Mouse (Mus musculus) testis, adult 2 months (tissue): Measurements from ENCODE around the gene Map3k14. TPM values are rescaled to one million over a fixed set of nuclear protein-coding genes. Genes with fewer than 3 reads are reported as not detected.
"Not testable (repeated sequence)": the region's sequence is repeated elsewhere in the genome, so short reads cannot be mapped to it uniquely, and the experiment has no call there.

ENCODE experiments used
- H3K27ac ChIP-seq: fragments of 200-500 bp; 2 replicates; pipeline ENCODE4 v1.5.1; 2012; ENCODE audit warnings: low read depth, low read length; ENCODE audit not compliant: control insufficient read depth, insufficient read depth
- H3K27me3 ChIP-seq: fragments of 200-500 bp; 2 replicates; pipeline ENCODE4 v1.6.1; 2012; ENCODE audit warnings: mild to moderate bottlenecking, low read length, moderate library complexity; ENCODE audit not compliant: control insufficient read depth, insufficient read depth
- H3K36me3 ChIP-seq: fragments of 200-500 bp; 2 replicates; pipeline ENCODE4 v1.6.1; 2012; ENCODE audit warnings: mild to moderate bottlenecking, low read length; ENCODE audit not compliant: control insufficient read depth, insufficient read depth
- H3K4me1 ChIP-seq: fragments of 200-500 bp; 2 replicates; pipeline ENCODE4 v1.6.1; 2012; ENCODE audit warnings: low read length; ENCODE audit not compliant: control insufficient read depth, insufficient read depth
- H3K4me3 ChIP-seq: fragments of 200-500 bp; 2 replicates; pipeline ENCODE4 v1.5.1; 2012; ENCODE audit warnings: low read depth, mild to moderate bottlenecking, low read length, moderate library complexity, mixed read lengths; ENCODE audit not compliant: control insufficient read depth
- CTCF ChIP-seq: fragments of 200-500 bp; IDR thresholded peaks from 2 replicates; pipeline ENCODE4 v1.5.1; 2012; ENCODE audit warnings: low read depth, mild to moderate bottlenecking, inconsistent platforms, low read length, moderate library complexity; ENCODE audit not compliant: control insufficient read depth, insufficient read depth, insufficient replicate concordance
- POLR2A ChIP-seq: fragments of 200-500 bp; IDR thresholded peaks from 2 replicates; pipeline ENCODE4 v1.6.1; 2012; ENCODE audit warnings: low read depth, mild to moderate bottlenecking, inconsistent platforms, low read length, moderate library complexity; ENCODE audit not compliant: control insufficient read depth
- polyA plus RNA-seq: library from polyadenylated mRNA; depleted of rRNA; stranded (reverse); fragments of >200 nt; gene quantifications from 2 replicates; pipeline ENCODE4 v1.2.3, GENCODE M21; 2012

The Map3k14 gene
- polyA plus RNA-seq, 1 experiment: 2.4 TPM

DNA sequence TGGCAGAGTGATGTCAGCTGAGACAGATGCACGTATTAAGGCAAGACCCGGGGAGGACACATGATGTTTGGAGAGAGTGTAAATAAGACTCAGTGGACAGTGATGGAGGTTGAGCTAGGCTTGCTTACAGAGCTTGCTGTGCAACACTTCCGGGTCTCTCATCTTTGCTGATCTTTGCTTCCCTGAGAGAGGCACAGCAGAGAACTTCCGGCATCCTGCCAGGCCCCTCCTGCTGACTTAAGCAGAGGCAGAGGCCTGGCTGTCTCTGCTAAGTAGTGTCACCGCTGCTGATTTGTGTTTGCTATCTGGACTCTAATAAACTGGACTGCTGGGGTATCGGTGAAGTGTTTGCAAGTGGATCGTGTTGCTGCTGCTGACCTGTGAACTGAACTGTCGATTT lies 40.6 kb upstream of the Map3k14 start:
- peaks cover 5% of the 10 kb centered on the region for H3K4me1 ChIP-seq
- H3K4me3 ChIP-seq: no peak overlapping the region
- TF ChIP-seq POLR2A: no peak
- TF ChIP-seq CTCF: no peak
- no peak overlapping the region for H3K27ac ChIP-seq
- H3K27me3 ChIP-seq: no peaks in the 10 kb centered on the region
- H3K36me3 ChIP-seq: no peaks in the 10 kb centered on the region

GRCm38 (mm10) chr11:103304525-103304924 lies 37.3 kb upstream of the Map3k14 start:
- H3K4me3 ChIP-seq: no peak overlapping the region
- no peak for TF ChIP-seq CTCF
- no peak for TF ChIP-seq POLR2A
- H3K4me1 ChIP-seq: no peaks in the 10 kb centered on the region
- H3K27me3 ChIP-seq: no peaks in the 10 kb centered on the region
- no peak overlapping the region for H3K27ac ChIP-seq
- H3K36me3 ChIP-seq: no peaks in the 10 kb centered on the region

GRCm38 (mm10) chr11:103294772-103295171 lies 27.5 kb upstream of the Map3k14 start:
- H3K4me3 ChIP-seq: no peak overlapping the region

GRCm38 (mm10) chr11:103294066-103294465 lies 26.8 kb upstream of the Map3k14 start:
- TF ChIP-seq POLR2A (no peak), CTCF (no peak)
- H3K27ac ChIP-seq: no peak overlapping the region
- no peaks in the 10 kb centered on the region for H3K4me1 ChIP-seq
- H3K27me3 ChIP-seq: no peaks in the 10 kb centered on the region
- H3K4me3 ChIP-seq: no peak overlapping the region
- H3K36me3 ChIP-seq: no peaks in the 10 kb centered on the region

More at GRCm38 (mm10) chr11:103294772-103295171, 27.5 kb upstream of the Map3k14 start:
- Histone ChIP-seq H3K27me3 (no peaks in the 10 kb centered on the region), H3K4me1 (no peaks in the 10 kb centered on the region), H3K36me3 (no peaks in the 10 kb centered on the region), H3K27ac (no peak overlapping the region)
- TF ChIP-seq CTCF: no peak
- no peak for TF ChIP-seq POLR2A

GRCm38 (mm10) chr11:103292890-103293287 lies 25.6 kb upstream of the Map3k14 start:
- H3K4me3 ChIP-seq: no peak overlapping the region
- no peaks in the 10 kb centered on the region for H3K36me3 ChIP-seq
- no peaks in the 10 kb centered on the region for H3K27me3 ChIP-seq
- no peaks in the 10 kb centered on the region for H3K4me1 ChIP-seq
- no peak overlapping the region for H3K27ac ChIP-seq
- TF ChIP-seq POLR2A (no peak), CTCF (no peak)

GRCm38 (mm10) chr11:103292152-103292889 lies 25.0 kb upstream of the Map3k14 start:
- Histone ChIP-seq H3K27me3 (no peaks in the 10 kb centered on the region), H3K4me3 (no peak overlapping the region), H3K4me1 (no peaks in the 10 kb centered on the region), H3K36me3 (no peaks in the 10 kb centered on the region), H3K27ac (peak overlapping the region; percentile 58)
- TF ChIP-seq POLR2A (no peak), CTCF (no peak)

DNA sequence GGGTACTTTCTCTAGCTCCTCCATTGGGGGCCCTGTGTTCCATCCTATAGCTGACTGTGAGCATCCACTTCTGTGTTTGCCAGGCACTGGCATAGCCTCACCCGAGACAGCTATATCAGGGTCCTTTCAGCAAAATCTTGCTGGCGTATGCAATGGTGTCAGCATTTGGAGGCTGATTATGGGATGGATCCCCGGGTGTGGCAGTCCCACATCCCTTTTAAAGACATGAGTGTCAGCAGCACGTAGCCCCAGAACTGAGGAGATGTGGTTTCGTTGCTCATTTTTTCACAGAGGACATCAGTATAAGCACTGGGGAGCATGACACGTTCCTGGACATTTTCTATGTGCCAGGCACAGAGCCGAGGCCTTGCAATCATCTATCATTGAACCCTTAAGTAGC lies 23.6 kb upstream of the Map3k14 start:
- H3K4me3 ChIP-seq, H3K27me3 ChIP-seq, H3K27ac ChIP-seq, H3K4me1 ChIP-seq, H3K36me3 ChIP-seq: not testable (repeated sequence)

- no peaks in the 10 kb centered on the region for H3K36me3 ChIP-seq
- no peaks in the 10 kb centered on the region for H3K27me3 ChIP-seq
- TF ChIP-seq POLR2A (no peak), CTCF (no peak)
- H3K4me1 ChIP-seq: no peaks in the 10 kb centered on the region
- H3K27ac ChIP-seq: no peak overlapping the region
- no peak overlapping the region for H3K4me3 ChIP-seq
Observed at GRCm38 (mm10) chr11:103288291-103288963, 21.2 kb upstream of the Map3k14 start.
